Mouse (Mus musculus) embryonic fibroblast, embryonic 13.5 days (primary cell): ENCODE results near the gene Tmem150c. TPM values are rescaled to one million over a fixed set of nuclear protein-coding genes. Genes with fewer than 3 reads are reported as not detected.

Experiments
- H3K27ac ChIP-seq: 2 replicates; pipeline ENCODE4 v1.5.1; 2012; ENCODE audit warnings: low read length, control low read depth, inconsistent platforms; ENCODE audit not compliant: insufficient read depth
- H3K4me1 ChIP-seq: 2 replicates; pipeline ENCODE4 v1.6.1; 2011; ENCODE audit warnings: low read length; ENCODE audit not compliant: control insufficient read depth, insufficient read depth
- H3K4me3 ChIP-seq: 2 replicates; pipeline ENCODE4 v1.5.1; 2011; ENCODE audit warnings: mild to moderate bottlenecking, control low read depth, low read length; ENCODE audit not compliant: insufficient read depth
- CTCF ChIP-seq: IDR thresholded peaks from 2 replicates; pipeline ENCODE4 v1.5.1; 2011; ENCODE audit warnings: mild to moderate bottlenecking, control low read depth, low read length, moderate library complexity, borderline replicate concordance; ENCODE audit not compliant: insufficient read depth
- POLR2A ChIP-seq: IDR thresholded peaks from 2 replicates; pipeline ENCODE4 v1.6.1; 2011; ENCODE audit warnings: low read depth, mild to moderate bottlenecking, control low read depth, low read length, moderate library complexity
- polyA plus RNA-seq: library from polyadenylated mRNA; stranded (reverse); fragments of >200 nt; gene quantifications from 2 replicates; pipeline ENCODE4 v1.2.4, GENCODE M21; 2011; ENCODE audit warnings: low read depth; ENCODE audit not compliant: missing spikeins, insufficient read length

Tmem150c gene
- polyA plus RNA-seq, 1 experiment = not detected

DNA sequence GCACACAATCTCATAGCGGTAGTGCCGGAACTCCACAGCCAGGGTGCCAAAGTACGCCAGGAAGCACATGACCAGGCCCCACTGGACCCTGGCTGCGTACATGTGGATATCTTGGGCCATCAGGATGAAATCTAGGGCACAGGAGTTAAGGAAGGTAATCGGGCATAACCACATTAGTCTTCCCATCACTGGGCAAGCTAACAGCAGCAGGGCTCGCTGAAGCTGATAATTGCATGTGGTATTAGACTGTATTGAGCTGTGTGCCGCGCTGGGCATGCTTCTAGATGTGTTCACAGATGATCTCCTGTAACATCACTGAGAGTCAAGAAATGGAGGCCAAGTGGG, 79.7 kb downstream of the Tmem150c start:
- Histone ChIP-seq H3K4me3 (no peak overlapping the region), H3K4me1 (no peaks in the 10 kb centered on the region; the same call in 1 of the 2 replicates), H3K27ac (no peak overlapping the region)
- TF ChIP-seq POLR2A (no peak), CTCF (no peak)

DNA sequence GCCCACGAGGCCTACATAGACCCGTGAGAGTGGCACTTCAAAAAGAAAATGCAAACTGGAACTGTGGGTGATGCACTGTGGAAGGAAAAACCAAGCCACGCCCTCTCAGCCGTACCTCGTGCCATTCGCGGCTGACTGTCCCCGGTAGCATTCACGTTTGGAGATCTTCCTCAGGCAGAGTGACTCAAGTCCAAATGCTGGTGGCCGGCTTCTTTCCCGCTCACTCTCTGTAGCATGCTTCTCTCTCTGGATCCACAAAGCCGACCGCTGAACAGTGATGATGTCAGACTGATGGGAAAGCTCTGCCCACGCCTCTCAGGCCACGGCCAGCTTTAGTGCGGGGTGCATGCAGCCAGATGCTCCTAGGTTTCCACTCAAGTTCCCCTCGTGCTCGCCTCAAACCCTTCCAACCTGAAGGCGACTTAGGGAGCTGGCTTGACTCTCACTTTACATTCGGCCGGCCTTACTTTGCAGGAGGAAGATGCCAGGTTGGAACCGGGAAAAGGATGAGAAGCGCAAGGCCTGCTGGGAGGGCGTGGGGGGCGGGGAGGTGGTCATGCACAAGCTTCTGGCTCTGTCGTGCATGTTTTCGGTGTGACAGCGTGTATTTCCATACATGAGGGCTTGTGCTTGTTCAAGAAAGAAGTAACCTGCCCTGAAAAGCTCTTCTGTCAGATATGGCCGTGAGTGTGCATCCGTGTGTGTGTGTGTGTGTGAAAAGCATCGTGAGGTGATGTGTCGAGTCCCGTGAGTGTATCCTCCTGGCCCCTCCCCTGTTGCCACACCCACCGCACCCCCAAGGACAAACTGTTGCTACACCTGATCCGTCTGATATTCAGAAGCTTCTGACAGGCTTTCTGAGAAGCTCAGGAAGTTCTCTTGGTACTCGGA, 80.3 kb downstream of the Tmem150c start:
- Histone ChIP-seq H3K4me1 (no peaks in the 10 kb centered on the region; the same call in 1 of the 2 replicates), H3K27ac (no peak overlapping the region), H3K4me3 (peak overlapping the region; percentile 0; the same call in 1 of the 2 replicates)
- TF ChIP-seq CTCF (no peak), POLR2A (no peak)

DNA sequence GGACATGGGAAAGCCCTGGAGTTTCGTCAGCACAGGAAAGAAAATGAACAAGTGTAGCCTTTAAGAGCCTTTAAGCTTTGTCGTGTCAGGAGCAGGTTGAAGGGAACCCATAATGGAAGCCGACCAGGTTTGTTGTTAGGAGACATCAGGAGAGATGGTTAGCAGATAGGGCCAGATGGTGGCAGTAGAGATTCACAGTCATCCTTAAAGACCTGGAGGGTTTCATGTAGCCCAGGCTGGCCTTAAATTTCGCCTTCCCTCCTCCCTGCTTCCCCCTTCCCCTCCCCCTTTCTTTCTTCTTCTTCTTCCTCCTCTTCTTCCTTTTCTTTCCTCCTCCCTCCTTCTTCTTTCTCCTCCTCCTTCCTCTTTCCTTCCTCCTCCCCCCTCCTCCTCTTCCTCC, 85.0 kb downstream of the Tmem150c start:
- Histone ChIP-seq H3K4me1 (no peaks in the 10 kb centered on the region; the same call in 1 of the 2 replicates), H3K27ac (no peak overlapping the region), H3K4me3 (no peak overlapping the region)
- TF ChIP-seq POLR2A (no peak), CTCF (no peak)

DNA sequence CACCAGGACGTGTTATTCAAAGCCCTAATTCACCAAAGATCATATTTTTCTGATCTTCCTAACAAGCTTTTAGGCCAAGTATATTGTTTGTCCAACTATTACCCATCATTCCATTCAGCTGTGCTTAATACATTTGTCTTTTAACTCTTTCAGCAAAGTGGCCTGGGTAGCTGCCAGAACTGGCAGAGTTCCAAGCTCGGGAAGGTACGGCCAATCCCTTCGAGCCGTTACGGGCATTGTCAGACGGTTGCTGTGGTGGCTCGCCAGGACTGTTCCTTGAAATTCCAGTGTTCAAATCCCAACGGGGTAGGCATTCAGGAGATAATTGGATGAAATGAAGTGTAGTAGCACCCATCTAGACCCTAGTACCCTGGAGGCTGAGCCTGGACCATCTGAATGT, 87.1 kb downstream of the Tmem150c start:
- TF ChIP-seq CTCF (no peak), POLR2A (no peak)
- no peak overlapping the region for H3K4me3 ChIP-seq
- no peaks in the 10 kb centered on the region for H3K4me1 ChIP-seq
- H3K27ac ChIP-seq = no peak overlapping the region

DNA sequence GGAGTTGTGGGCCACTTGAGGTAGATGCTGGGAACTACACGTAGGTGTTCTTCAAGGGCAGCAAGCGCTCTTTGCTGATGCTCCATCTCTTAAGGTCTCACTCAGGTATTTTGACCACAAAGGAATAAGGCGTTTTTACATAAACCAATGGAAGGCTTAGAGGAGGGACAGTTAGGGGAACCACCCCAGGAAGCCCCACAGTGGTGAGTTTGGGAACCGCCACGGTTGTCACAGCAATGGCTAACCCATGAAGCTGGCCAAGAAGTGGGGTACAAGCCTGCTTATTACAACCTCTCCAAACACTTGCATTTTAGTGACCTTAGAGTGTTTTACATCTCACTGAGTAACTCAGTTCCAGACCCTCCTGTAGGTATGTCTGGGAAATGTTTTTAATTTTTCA, 88.1 kb downstream of the Tmem150c start:
- TF ChIP-seq CTCF (no peak), POLR2A (no peak)
- Histone ChIP-seq H3K4me3 (no peak overlapping the region), H3K27ac (no peak overlapping the region), H3K4me1 (no peaks in the 10 kb centered on the region)

DNA sequence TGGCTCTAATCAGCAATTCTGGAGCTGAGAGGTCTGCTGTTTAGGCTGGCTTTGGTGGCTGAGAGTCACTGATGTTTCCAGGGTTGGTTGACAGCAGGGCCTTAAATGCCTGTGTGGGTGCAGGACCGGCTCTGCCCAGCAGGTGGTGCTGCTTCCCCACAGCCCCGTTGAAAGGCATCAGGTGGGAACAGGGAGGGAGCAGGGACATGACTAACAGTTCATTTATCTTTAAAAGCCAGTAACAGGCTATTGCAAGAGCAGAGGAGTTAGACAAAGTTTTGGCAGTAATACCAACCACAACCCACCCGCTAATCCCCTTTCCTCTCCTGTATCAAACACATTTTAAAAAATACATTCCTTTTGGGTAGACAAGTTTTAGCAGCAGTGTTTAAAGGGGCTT, 89.4 kb downstream of the Tmem150c start:
- Histone ChIP-seq H3K4me1 (no peaks in the 10 kb centered on the region), H3K27ac (no peak overlapping the region), H3K4me3 (no peak overlapping the region)
- peak; percentile 98 for TF ChIP-seq CTCF
- no peak for TF ChIP-seq POLR2A

DNA sequence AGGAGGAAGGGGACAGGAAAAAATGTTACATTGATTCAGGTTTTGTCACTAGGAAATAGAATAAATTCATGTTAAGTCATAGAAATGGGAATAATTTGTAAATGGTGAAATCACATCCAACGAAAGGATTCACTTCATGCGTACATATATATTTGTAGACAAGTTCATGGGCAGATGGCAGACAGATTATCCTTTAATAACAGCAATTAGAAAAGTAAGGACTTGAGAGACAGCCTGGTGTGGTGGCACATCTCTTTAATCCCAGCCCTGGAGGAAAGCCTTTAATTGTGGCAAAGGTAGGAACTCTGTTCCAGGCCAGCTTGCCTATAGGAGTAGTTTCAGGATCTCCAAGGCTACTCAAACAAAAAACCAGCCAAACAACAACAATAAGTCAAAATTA, 90.1 kb downstream of the Tmem150c start:
- H3K4me1 ChIP-seq = no peaks in the 10 kb centered on the region
- no peak for TF ChIP-seq POLR2A
- no peak for TF ChIP-seq CTCF

DNA sequence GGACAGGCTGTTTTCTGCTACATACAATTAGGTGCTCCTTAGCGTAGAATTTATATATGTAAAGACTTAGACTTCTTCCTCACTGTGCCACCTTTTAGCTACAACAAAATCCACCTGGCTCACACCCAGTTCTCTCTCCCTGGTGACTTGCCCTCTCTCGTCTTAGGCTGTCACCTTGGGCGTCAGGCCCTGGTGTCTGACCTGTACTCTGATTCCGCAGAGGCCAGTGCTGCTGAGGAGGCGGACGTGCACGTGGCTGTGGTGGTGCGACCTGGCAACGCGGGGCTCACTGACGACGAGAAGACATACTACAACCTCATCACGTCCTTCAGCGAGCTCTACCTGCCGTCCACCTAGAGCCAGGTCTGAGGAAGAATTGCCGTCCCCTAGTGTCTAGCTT, 92.0 kb downstream of the Tmem150c start:
- no peak overlapping the region for H3K4me3 ChIP-seq
- H3K27ac ChIP-seq = no peak overlapping the region
- no peaks in the 10 kb centered on the region for H3K4me1 ChIP-seq
- TF ChIP-seq POLR2A (no peak), CTCF (no peak)

More for the DNA sequence above, 90.1 kb downstream of the Tmem150c start:
- Histone ChIP-seq H3K4me3 (no peak overlapping the region), H3K27ac (no peak overlapping the region)

DNA sequence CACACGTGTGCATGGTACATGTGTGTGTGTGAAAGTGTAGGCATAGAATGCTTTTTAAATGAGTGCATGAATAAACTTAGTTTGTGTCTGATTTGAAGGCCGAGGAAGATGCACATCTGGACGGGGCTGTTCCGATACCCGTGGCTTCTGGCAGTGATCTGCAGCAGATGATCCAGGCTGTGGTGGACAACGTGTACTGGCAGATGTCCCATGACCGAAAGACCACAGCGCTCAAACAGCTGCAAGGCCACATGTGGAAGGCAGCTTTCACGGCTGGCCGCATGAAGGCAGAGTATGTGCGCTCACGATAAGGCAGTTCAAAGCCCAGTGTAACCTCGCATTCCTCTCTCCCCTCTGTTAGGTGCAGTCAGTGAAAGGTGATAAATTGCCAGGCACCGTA, 98.7 kb downstream of the Tmem150c start:
- H3K4me3 ChIP-seq = no peak overlapping the region
- H3K27ac ChIP-seq = no peak overlapping the region
- H3K4me1 ChIP-seq = no peaks in the 10 kb centered on the region
- TF ChIP-seq POLR2A (no peak), CTCF (no peak)

DNA sequence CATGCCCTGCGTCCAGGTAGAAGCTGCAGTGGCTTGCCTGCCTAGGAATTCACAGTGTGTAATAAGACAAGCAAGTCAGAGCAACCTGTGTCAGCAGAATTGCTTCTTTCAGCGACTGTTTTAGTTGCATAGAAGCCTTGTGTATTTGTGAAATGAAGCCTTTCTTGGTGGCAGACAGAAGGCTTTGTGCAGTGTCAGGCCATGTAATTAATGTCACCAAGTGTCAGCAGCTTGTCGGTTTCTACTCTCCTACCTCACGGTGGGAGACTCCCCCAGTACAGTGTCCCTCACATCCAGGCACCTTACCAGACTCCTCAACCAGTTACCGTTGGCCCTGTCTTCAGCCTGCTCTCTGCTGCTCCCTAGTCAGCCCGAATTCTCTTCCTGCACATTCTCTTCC, 100.3 kb downstream of the Tmem150c start:
- no peak for TF ChIP-seq POLR2A
- no peak for TF ChIP-seq CTCF
- no peak overlapping the region for H3K27ac ChIP-seq
- H3K4me1 ChIP-seq = no peaks in the 10 kb centered on the region

More for the DNA sequence above, 100.3 kb downstream of the Tmem150c start:
- no peak overlapping the region for H3K4me3 ChIP-seq
